ENCODE assay signal across 13 mouse cellular contexts in the genomic region with DNA sequence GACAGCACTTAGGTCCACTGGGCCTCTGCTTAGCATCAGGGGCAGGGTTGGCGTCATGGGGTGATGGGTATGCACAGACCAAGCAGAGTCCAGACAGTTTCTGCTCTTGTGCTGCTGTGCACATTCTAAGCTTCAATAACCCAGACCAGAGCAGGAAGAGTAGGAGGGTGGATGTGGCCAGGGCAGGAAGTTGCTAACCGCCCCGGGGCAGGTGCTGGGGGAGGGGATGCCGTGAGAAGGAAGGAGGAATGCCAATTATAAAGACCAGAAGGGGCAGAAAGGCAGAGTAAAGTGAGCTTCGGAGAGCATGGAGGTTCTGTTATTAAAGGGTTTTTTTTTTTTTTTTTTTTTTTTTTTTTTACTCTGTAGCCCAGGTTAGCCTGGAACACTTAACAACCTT. TPM values are rescaled to one million over a fixed set of nuclear protein-coding genes. Genes with fewer than 3 reads are reported as not detected.
DNase-seq lines count a peak whose midpoint lies in the region; ATAC-seq lines count a peak whose summit lies in the region.
"Had no signal": no experiment of that assay in that cellular context is flagged by ENCODE, and none has a peak within 500 bp of the region (broad histone marks: within the 10 kb centered on the region; RNA-seq: fewer than 3 reads in every experiment).

No protein-coding gene starts in this region.

- no peaks in the 10 kb centered on the region for H3K36me3 ChIP-seq in heart, embryonic 15.5 days
- H3K36me3 ChIP-seq in forebrain, embryonic 11.5 days (ENCODE audit: control insufficient read depth, insufficient read depth, low read length), result no peaks in the 10 kb centered on the region
- H3K36me3 ChIP-seq: embryonic facial prominence, embryonic 13.5 days had no signal

- H3K27ac ChIP-seq in heart, embryonic 15.5 days, result no peak overlapping the region; the same call in 1 of the 2 replicates
- H3K27ac ChIP-seq in forebrain, embryonic 11.5 days (ENCODE audit: low read depth, low read length), result no peak overlapping the region
- H3K27ac ChIP-seq: embryonic facial prominence, embryonic 13.5 days; limb, embryonic 12.5 days had no signal

- DNase-seq in heart, adult 18-20 months, result no peak
- peak; percentile 49 for DNase-seq in R1 (ENCODE audit: low read depth, low spot score)
- DNase-seq in lung, postnatal 4 days, result peak; percentile 54 to 58
- DNase-seq in thymus, postnatal 0 days (ENCODE audit: low spot score), result peak; percentile 88
- no peak for DNase-seq in left cerebral cortex, adult 8-10 months (ENCODE audit: low spot score in 2 of 2)
- DNase-seq in forebrain, embryonic 11.5 days (ENCODE audit: low spot score), result no peak
- DNase-seq: gastrocnemius, postnatal 25 days; kidney, adult 11 months; right cerebral cortex, postnatal 14 days had no signal

- H3K9ac ChIP-seq in heart, embryonic 15.5 days, result no peak overlapping the region
- H3K9ac ChIP-seq in forebrain, embryonic 11.5 days (ENCODE audit: low read length), result no peak overlapping the region
- H3K9ac ChIP-seq: embryonic facial prominence, embryonic 13.5 days; limb, embryonic 12.5 days had no signal

- H3K27me3 ChIP-seq in heart, embryonic 15.5 days, result peaks cover 3% of the 10 kb centered on the region; the same call in 1 of the 2 replicates
- no peaks in the 10 kb centered on the region for H3K27me3 ChIP-seq in forebrain, embryonic 11.5 days (ENCODE audit: control insufficient read depth, insufficient read depth, low read length)
- H3K27me3 ChIP-seq: embryonic facial prominence, embryonic 13.5 days; limb, embryonic 12.5 days had no signal

- 62% methylated on average over 5 of the region's 5 CpGs for WGBS in heart, embryonic 15.5 days
- WGBS in forebrain, embryonic 11.5 days, result 86% methylated on average over 5 of the region's 5 CpGs

- H3K4me3 ChIP-seq in heart, embryonic 15.5 days, result 0 out of 2 replicates have a peak overlapping the region, but pooled peaks have one; percentile 10
- H3K4me3 ChIP-seq in forebrain, embryonic 11.5 days (ENCODE audit: low read depth, low read length), result no peak overlapping the region
- H3K4me3 ChIP-seq: embryonic facial prominence, embryonic 13.5 days; limb, embryonic 12.5 days had no signal

- H3K4me1 ChIP-seq in heart, embryonic 15.5 days (replicated peaks), result peaks cover 30% of the 10 kb centered on the region
- no peaks in the 10 kb centered on the region; the same call in 1 of the 2 replicates for H3K4me1 ChIP-seq in forebrain, embryonic 11.5 days (replicated peaks; ENCODE audit: control insufficient read depth, insufficient read depth, low read length)

- H3K9me3 ChIP-seq in heart, embryonic 15.5 days (replicated peaks), result no peaks in the 10 kb centered on the region
- H3K9me3 ChIP-seq in forebrain, embryonic 11.5 days (ENCODE audit: control insufficient read depth, low read length), result no peaks in the 10 kb centered on the region
- H3K9me3 ChIP-seq: embryonic facial prominence, embryonic 13.5 days; limb, embryonic 12.5 days had no signal

- H3K4me2 ChIP-seq in heart, embryonic 15.5 days, result no peak overlapping the region
- H3K4me2 ChIP-seq in forebrain, embryonic 11.5 days (ENCODE audit: low read depth, low read length, severe bottlenecking), result no peak overlapping the region
- H3K4me2 ChIP-seq: embryonic facial prominence, embryonic 13.5 days; limb, embryonic 12.5 days had no signal

- no peak; the same call in 1 of the 2 replicates for ATAC-seq in heart, embryonic 15.5 days (replicated peaks; ENCODE audit: insufficient number of reproducible peaks, insufficient read depth, low FRiP score, low read depth)
- ATAC-seq in forebrain, embryonic 11.5 days (replicated peaks; ENCODE audit: low FRiP score), result no peak
- no peak for ATAC-seq in erythroid progenitor cell, adult 5-6 weeks (replicated peaks; ENCODE audit: low FRiP score, poor library complexity, severe bottlenecking)

RNA-seq across cellular contexts. Expression of a gene that starts 0.7 kb away (rescaled TPM):
- polyA plus RNA-seq in heart, embryonic 15.5 days (2015; fragmentation: Nextera tagmentation; extraction: Ambion mirVana), result 4.5 and 14.8 TPM in 2 replicates
- 1 to 10 TPM in 1 of 2 experiments, under 1 TPM in 1; 0.72 to 4.4 TPM for total RNA-seq in heart, adult 18-20 months (2021)
- polyA plus RNA-seq in thymus, postnatal 0 days (2015; fragmentation: Nextera tagmentation; extraction: Ambion mirVana), result 150 and 176 TPM in 2 replicates
- not detected for total RNA-seq in left cerebral cortex, adult 8-10 months (2022)
- polyA plus RNA-seq in forebrain, embryonic 11.5 days (2014; fragmentation: Nextera tagmentation; extraction: Ambion mirVana), result 0.52 and 0.75 TPM in 2 replicates
- 9.4 and 12.6 TPM in 2 replicates for total RNA-seq in erythroid progenitor cell, adult 5-6 weeks (2015; ENCODE audit: low replicate concordance)
- total RNA-seq in erythroid progenitor cell, adult 5-6 weeks (2017; ENCODE audit: low replicate concordance), result 8.5 and 11.6 TPM in 2 replicates

RNA-seq across cellular contexts. Expression of a gene that starts 6.1 kb away (rescaled TPM):
- 3.7 and 5.8 TPM in 2 replicates for polyA plus RNA-seq in heart, embryonic 15.5 days (2015; fragmentation: Nextera tagmentation; extraction: Ambion mirVana)
- total RNA-seq in heart, adult 18-20 months (2021), result under 1 TPM in 1 of 2 experiments, not detected in 1; 0.41 TPM
- 19.8 and 26.0 TPM in 2 replicates for polyA plus RNA-seq in thymus, postnatal 0 days (2015; fragmentation: Nextera tagmentation; extraction: Ambion mirVana)
- total RNA-seq in left cerebral cortex, adult 8-10 months (2022), result 1 to 10 TPM in 1 of 4 experiments, under 1 TPM in 3; 0.39 to 1.1 (median 0.56) TPM
- 17.2 and 17.6 TPM in 2 replicates for polyA plus RNA-seq in forebrain, embryonic 11.5 days (2014; fragmentation: Nextera tagmentation; extraction: Ambion mirVana)
- 2.5 TPM in 1 of 2 replicates, not detected in the other for total RNA-seq in erythroid progenitor cell, adult 5-6 weeks (2015; ENCODE audit: low replicate concordance)
- total RNA-seq in erythroid progenitor cell, adult 5-6 weeks (2017; ENCODE audit: low replicate concordance), result 0.51 TPM in 1 of 2 replicates, not detected in the other
- total RNA-seq: gastrocnemius, postnatal 25 days had no signal

RNA-seq across cellular contexts. Expression of a gene that starts 6.2 kb away (rescaled TPM):
- 5.2 and 7.0 TPM in 2 replicates for polyA plus RNA-seq in heart, embryonic 15.5 days (2015; fragmentation: Nextera tagmentation; extraction: Ambion mirVana)
- total RNA-seq in heart, adult 18-20 months (2021), result 10 to 100 TPM; 42.1 to 48.0 TPM
- polyA plus RNA-seq in thymus, postnatal 0 days (2015; fragmentation: Nextera tagmentation; extraction: Ambion mirVana), result 6.2 and 7.5 TPM in 2 replicates
- 100 to 1,000 TPM in 3 of 4 experiments, 10 to 100 TPM in 1; 97.6 to 122 (median 112) TPM for total RNA-seq in left cerebral cortex, adult 8-10 months (2022)
- polyA plus RNA-seq in forebrain, embryonic 11.5 days (2014; fragmentation: Nextera tagmentation; extraction: Ambion mirVana), result 16.4 and 23.0 TPM in 2 replicates
- total RNA-seq in erythroid progenitor cell, adult 5-6 weeks (2015; ENCODE audit: low replicate concordance), result 8.6 and 8.8 TPM in 2 replicates
- total RNA-seq in erythroid progenitor cell, adult 5-6 weeks (2017; ENCODE audit: low replicate concordance), result 23.2 and 59.7 TPM in 2 replicates

RNA-seq across cellular contexts. Expression of a gene that starts 13.5 kb away (rescaled TPM):
- polyA plus RNA-seq in heart, embryonic 15.5 days (2015; fragmentation: Nextera tagmentation; extraction: Ambion mirVana), result 3.3 and 5.7 TPM in 2 replicates
- 1 to 10 TPM; 2.0 to 2.5 TPM for total RNA-seq in heart, adult 18-20 months (2021)
- polyA plus RNA-seq in thymus, postnatal 0 days (2015; fragmentation: Nextera tagmentation; extraction: Ambion mirVana), result 1.7 and 2.3 TPM in 2 replicates
- total RNA-seq in left cerebral cortex, adult 8-10 months (2022), result 1 to 10 TPM; 1.0 to 2.0 (median 1.2) TPM
- 2.9 and 3.0 TPM in 2 replicates for polyA plus RNA-seq in forebrain, embryonic 11.5 days (2014; fragmentation: Nextera tagmentation; extraction: Ambion mirVana)
- total RNA-seq in erythroid progenitor cell, adult 5-6 weeks (2015; ENCODE audit: low replicate concordance), result 0.72 and 0.84 TPM in 2 replicates
- total RNA-seq in erythroid progenitor cell, adult 5-6 weeks (2017; ENCODE audit: low replicate concordance), result 0.13 TPM in 1 of 2 replicates, not detected in the other

RNA-seq across cellular contexts. Expression of a gene that starts 16.9 kb away (rescaled TPM):
- not detected in 2 replicates for polyA plus RNA-seq in heart, embryonic 15.5 days (2015; fragmentation: Nextera tagmentation; extraction: Ambion mirVana)
- total RNA-seq in heart, adult 18-20 months (2021), result not detected
- polyA plus RNA-seq in thymus, postnatal 0 days (2015; fragmentation: Nextera tagmentation; extraction: Ambion mirVana), result not detected in 2 replicates
- total RNA-seq in left cerebral cortex, adult 8-10 months (2022), result not detected
- 0.40 TPM in 1 of 2 replicates, not detected in the other for polyA plus RNA-seq in forebrain, embryonic 11.5 days (2014; fragmentation: Nextera tagmentation; extraction: Ambion mirVana)
- total RNA-seq in erythroid progenitor cell, adult 5-6 weeks (2015; ENCODE audit: low replicate concordance), result not detected in 2 replicates
- not detected in 2 replicates for total RNA-seq in erythroid progenitor cell, adult 5-6 weeks (2017; ENCODE audit: low replicate concordance)
- total RNA-seq: gastrocnemius, postnatal 25 days had no signal
- polyA plus RNA-seq: embryonic facial prominence, embryonic 13.5 days; limb, embryonic 12.5 days had no signal

Comparison
In these comparisons a context has a peak if more than half of its experiments do, and no peak if none do; other contexts are left out.
1. DNase-seq: peak in R1 (single experiment), lung, postnatal 4 days (2 of 2) and thymus, postnatal 0 days (single experiment); none in heart, adult 18-20 months (0 of 2), left cerebral cortex, adult 8-10 months (0 of 2) and forebrain, embryonic 11.5 days (single experiment).